17 mouse cellular contexts compared by ENCODE assay signal in genomic region chr2:167798969-167799513, GRCm38 (mm10).
DNase-seq lines count a peak whose midpoint lies in the region; ATAC-seq and TF ChIP-seq lines count a peak whose summit lies in the region.
"Had no signal": no experiment of that assay in that cellular context is flagged by ENCODE, and none has a peak within 500 bp of the region (broad histone marks: within the 10 kb centered on the region; RNA-seq: fewer than 3 reads in every experiment).

No protein-coding gene starts in this region.

- TF ChIP-seq CTCF in lung, postnatal 0 days (IDR thresholded peaks at IDR 0.05) = no peak

- no peaks in the 10 kb centered on the region for H3K27me3 ChIP-seq in heart, embryonic 10.5 days (ENCODE audit: insufficient read depth, poor library complexity, severe bottlenecking)
- no peaks in the 10 kb centered on the region for H3K27me3 ChIP-seq in lung, postnatal 0 days (replicated peaks; ENCODE audit: insufficient read depth, low read length)
- no peaks in the 10 kb centered on the region for H3K27me3 ChIP-seq in liver, embryonic 13.5 days
- H3K27me3 ChIP-seq: embryonic facial prominence, embryonic 13.5 days; neural tube, embryonic 12.5 days had no signal

- no peak for DNase-seq in heart, embryonic 10.5 days (ENCODE audit: low spot score)
- DNase-seq in heart, postnatal 25 days (ENCODE audit: low spot score) = no peak
- DNase-seq in lung, postnatal 0 days (ENCODE audit: low spot score) = no peak
- no peak for DNase-seq in lung, postnatal 4 days
- DNase-seq in liver, embryonic 13.5 days = no peak
- DNase-seq in cerebellum, postnatal 25 days = no peak
- DNase-seq in spleen, postnatal 10 days (ENCODE audit: low spot score in 2 of 2) = no peak
- DNase-seq: adrenal gland, postnatal 14 days; B cell, adult 2 months; cerebellum, postnatal 14 days; heart, adult 18-20 months; lung, postnatal 10 days had no signal

- no peak overlapping the region for H3K9ac ChIP-seq in lung, postnatal 0 days (replicated peaks; ENCODE audit: low read depth)
- no peak overlapping the region for H3K9ac ChIP-seq in liver, embryonic 13.5 days
- H3K9ac ChIP-seq: embryonic facial prominence, embryonic 13.5 days; neural tube, embryonic 12.5 days had no signal

- intact Hi-C loops in heart, postnatal 25 days (cut with DNase I) = no loop called here

- 88% methylated on average over 8 of the region's 9 CpGs for WGBS in heart, embryonic 10.5 days
- WGBS in lung, postnatal 0 days = 94% methylated on average over 9 of the region's 9 CpGs
- WGBS in liver, embryonic 13.5 days (ENCODE audit: insufficient replicate concordance) = 64% methylated on average over 9 of the region's 9 CpGs

- H3K9me3 ChIP-seq in heart, embryonic 10.5 days = no peaks in the 10 kb centered on the region
- no peaks in the 10 kb centered on the region for H3K9me3 ChIP-seq in lung, postnatal 0 days (ENCODE audit: low read length)
- H3K9me3 ChIP-seq in liver, embryonic 13.5 days (replicated peaks) = no peaks in the 10 kb centered on the region
- H3K9me3 ChIP-seq: embryonic facial prominence, embryonic 13.5 days; forebrain, embryonic 10.5 days; neural tube, embryonic 12.5 days had no signal

- no peak for ATAC-seq in lung, postnatal 0 days
- peak; percentile 50 for ATAC-seq in liver, embryonic 13.5 days (ENCODE audit: low read depth)
- ATAC-seq: midbrain, embryonic 16.5 days had no signal

- peak overlapping the region; percentile 90 for H3K27ac ChIP-seq in heart, embryonic 10.5 days
- 0 out of 2 replicates have a peak overlapping the region, but pooled peaks have one; percentile 10 for H3K27ac ChIP-seq in lung, postnatal 0 days (ENCODE audit: low read length)
- H3K27ac ChIP-seq in liver, embryonic 13.5 days = no peak overlapping the region
- H3K27ac ChIP-seq: embryonic facial prominence, embryonic 13.5 days; forebrain, embryonic 10.5 days; kidney, postnatal 0 days; neural tube, embryonic 12.5 days had no signal

- TF ChIP-seq EP300 in lung, postnatal 0 days (IDR thresholded peaks at IDR 0.05) = no peak

- no peaks in the 10 kb centered on the region for H3K36me3 ChIP-seq in heart, embryonic 10.5 days
- H3K36me3 ChIP-seq in lung, postnatal 0 days (ENCODE audit: insufficient read depth, low read length) = no peaks in the 10 kb centered on the region
- H3K36me3 ChIP-seq in liver, embryonic 13.5 days = no peaks in the 10 kb centered on the region
- H3K36me3 ChIP-seq: embryonic facial prominence, embryonic 13.5 days; forebrain, embryonic 10.5 days; neural tube, embryonic 12.5 days had no signal

- peaks cover 45% of the 10 kb centered on the region for H3K4me1 ChIP-seq in heart, embryonic 10.5 days
- peaks cover 6% of the 10 kb centered on the region; the same call in 1 of the 2 replicates for H3K4me1 ChIP-seq in lung, postnatal 0 days (ENCODE audit: insufficient read depth, low read depth, low read length)
- peaks cover 51% of the 10 kb centered on the region for H3K4me1 ChIP-seq in liver, embryonic 13.5 days (replicated peaks)
- H3K4me1 ChIP-seq: neural tube, embryonic 12.5 days had no signal

- no peak overlapping the region for H3K4me2 ChIP-seq in lung, postnatal 0 days (replicated peaks; ENCODE audit: low read depth, low read length)
- H3K4me2 ChIP-seq in liver, embryonic 13.5 days = no peak overlapping the region
- H3K4me2 ChIP-seq: embryonic facial prominence, embryonic 13.5 days; neural tube, embryonic 12.5 days had no signal

- H3K4me3 ChIP-seq in heart, embryonic 10.5 days = no peak overlapping the region
- no peak overlapping the region for H3K4me3 ChIP-seq in lung, postnatal 0 days (ENCODE audit: low read depth, low read length)
- H3K4me3 ChIP-seq in liver, embryonic 13.5 days (replicated peaks) = no peak overlapping the region
- H3K4me3 ChIP-seq: embryonic facial prominence, embryonic 13.5 days; forebrain, embryonic 10.5 days; neural tube, embryonic 12.5 days had no signal
